Mouse (Mus musculus): ENCODE data around the gene Rsu1.

GRCm38 (mm10) chr2:13106531-13106930 lies 164.7 kb downstream of the Rsu1 start:
- TF ChIP-seq ZC3H11A (IDR thresholded peaks at IDR 0.05; ENCODE audit: borderline replicate concordance, low read depth, low read length) = no peak
- TF ChIP-seq MAFK (IDR thresholded peaks at IDR 0.05; ENCODE audit: insufficient read depth, low read depth, low read length) = no peak
- no peak for TF ChIP-seq CHD2 (IDR thresholded peaks at IDR 0.05; ENCODE audit: low read depth, low read length)
- no peak for TF ChIP-seq HCFC1 (IDR thresholded peaks at IDR 0.05; ENCODE audit: borderline replicate concordance, insufficient read depth, low read length)
- no peak for TF ChIP-seq ZNF384 (IDR thresholded peaks at IDR 0.05; ENCODE audit: low read depth, low read length)
